Mouse (Mus musculus): ENCODE measurements around the gene Cand2. TPM values are rescaled to one million over a fixed set of nuclear protein-coding genes. Genes with fewer than 3 reads are reported as not detected.
A peak's percentile ranks its signal among the peaks of the same experiment; 100 is the strongest.

Cand2 gene
- polyA plus RNA-seq (2015; fragmentation: Nextera tagmentation; extraction: Ambion mirVana): 3.3 and 4.3 TPM in 2 replicates

DNA sequence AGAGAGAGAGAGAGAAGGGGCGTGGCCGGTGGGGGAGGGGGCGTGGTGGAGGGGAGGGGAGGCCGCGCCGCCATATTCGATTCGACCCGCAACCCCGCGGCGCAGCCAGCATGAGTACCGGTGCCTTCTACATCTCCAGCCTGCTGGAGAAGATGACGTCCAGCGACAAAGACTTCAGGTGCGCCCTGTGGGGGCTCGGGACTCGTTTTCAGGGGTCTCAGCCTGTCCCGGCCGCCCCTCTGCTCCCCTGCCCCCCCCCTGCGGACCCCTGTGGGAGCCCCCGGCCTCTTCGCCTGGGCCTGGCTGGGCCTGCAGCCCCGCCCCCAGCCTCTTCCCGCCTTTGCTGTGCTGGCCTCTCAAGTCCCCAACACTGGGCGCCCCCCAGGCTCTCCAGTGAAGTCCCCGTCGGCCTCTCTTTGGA lies at the start of gene Cand2:
Gene Cand2, plus strand, starts transcription at position 38 of the 421 bp plus-strand sequence.
- no peak within 1 kb of the TSS; the same call in 1 of the 2 replicates for H3K27ac ChIP-seq
- no peaks in the 10 kb centered on the region for H3K36me3 ChIP-seq
- H3K4me1 ChIP-seq (replicated peaks): peaks cover 35% of the 10 kb centered on the region
- no peaks in the 10 kb centered on the region for H3K27me3 ChIP-seq
- H3K4me2 ChIP-seq: peak within 1 kb of the TSS; percentile 87
- DNase-seq: peak; percentile 17
- H3K9me3 ChIP-seq (replicated peaks): no peaks in the 10 kb centered on the region
- WGBS (ENCODE audit: insufficient replicate concordance): under 1% methylated on average over 27 of the region's 28 CpGs
- peak within 1 kb of the TSS; percentile 69 for H3K4me3 ChIP-seq (replicated peaks)
- peak within 1 kb of the TSS; percentile 71 for H3K9ac ChIP-seq
- peak; percentile 65 for ATAC-seq (ENCODE audit: low read depth)

DNA sequence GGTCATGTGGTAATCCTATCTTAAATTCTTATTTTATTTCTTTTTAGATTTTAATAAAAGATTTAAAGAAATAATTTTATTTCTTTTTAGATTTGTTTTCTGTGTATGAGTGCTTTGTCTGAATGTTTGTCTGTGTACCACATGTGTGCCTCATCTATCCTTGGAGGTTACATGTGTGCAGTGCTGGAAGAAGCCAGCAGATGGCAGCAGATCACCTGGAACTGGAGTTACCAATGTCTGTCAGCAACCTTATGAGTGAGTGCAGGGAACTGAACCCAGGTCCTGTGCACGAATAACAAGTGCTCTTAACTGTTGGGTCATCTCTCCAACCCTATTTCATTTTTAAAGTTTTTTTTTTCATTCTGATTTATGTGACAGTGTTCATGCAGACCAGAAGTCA lies 47.2 kb upstream of the Cand2 start:
- no peaks in the 10 kb centered on the region for H3K36me3 ChIP-seq
- H3K9me3 ChIP-seq (replicated peaks): no peaks in the 10 kb centered on the region
- no peak for ATAC-seq (ENCODE audit: low read depth)
- DNase-seq: peak; percentile 47
- no peak overlapping the region for H3K27ac ChIP-seq
- no peak overlapping the region for H3K4me3 ChIP-seq (replicated peaks)
- H3K4me2 ChIP-seq: no peak overlapping the region
- H3K9ac ChIP-seq: no peak overlapping the region
- WGBS (ENCODE audit: insufficient replicate concordance): 64% methylated on average over 1 of the region's 1 CpGs
- no peaks in the 10 kb centered on the region for H3K27me3 ChIP-seq
- 0 out of 2 replicates have a peak, but pooled peaks cover 5% of the 10 kb centered on the region for H3K4me1 ChIP-seq (replicated peaks)

DNA sequence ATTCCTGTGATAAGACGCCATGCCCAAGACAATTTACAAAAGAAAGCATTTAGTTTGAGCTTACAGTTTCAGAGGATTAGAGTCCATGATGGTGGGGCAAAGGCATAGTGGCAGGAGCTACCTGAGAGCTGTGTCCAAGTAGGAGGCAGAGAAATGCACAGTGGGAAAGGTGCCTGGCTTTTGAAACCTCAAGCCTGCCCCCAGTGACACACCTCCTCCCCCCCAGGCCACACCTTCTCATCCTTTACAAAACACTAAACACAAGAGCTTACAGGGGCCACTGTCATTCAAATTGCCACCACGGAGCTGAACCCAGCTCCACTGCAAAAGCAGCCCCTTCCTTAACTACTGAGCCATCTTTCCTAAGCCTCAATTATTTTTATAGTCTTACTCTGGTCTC lies 46.8 kb upstream of the Cand2 start:
- Histone ChIP-seq H3K4me3 (replicated peaks) (no peak overlapping the region), H3K36me3 (no peaks in the 10 kb centered on the region), H3K9ac (no peak overlapping the region), H3K9me3 (replicated peaks) (no peaks in the 10 kb centered on the region), H3K27ac (no peak overlapping the region), H3K4me2 (no peak overlapping the region), H3K27me3 (no peaks in the 10 kb centered on the region), H3K4me1 (replicated peaks) (0 out of 2 replicates have a peak, but pooled peaks cover 4% of the 10 kb centered on the region)
- WGBS (ENCODE audit: insufficient replicate concordance): 54% methylated on average over 2 of the region's 2 CpGs
- DNase-seq (no peak), ATAC-seq (ENCODE audit: low read depth) (no peak)

DNA sequence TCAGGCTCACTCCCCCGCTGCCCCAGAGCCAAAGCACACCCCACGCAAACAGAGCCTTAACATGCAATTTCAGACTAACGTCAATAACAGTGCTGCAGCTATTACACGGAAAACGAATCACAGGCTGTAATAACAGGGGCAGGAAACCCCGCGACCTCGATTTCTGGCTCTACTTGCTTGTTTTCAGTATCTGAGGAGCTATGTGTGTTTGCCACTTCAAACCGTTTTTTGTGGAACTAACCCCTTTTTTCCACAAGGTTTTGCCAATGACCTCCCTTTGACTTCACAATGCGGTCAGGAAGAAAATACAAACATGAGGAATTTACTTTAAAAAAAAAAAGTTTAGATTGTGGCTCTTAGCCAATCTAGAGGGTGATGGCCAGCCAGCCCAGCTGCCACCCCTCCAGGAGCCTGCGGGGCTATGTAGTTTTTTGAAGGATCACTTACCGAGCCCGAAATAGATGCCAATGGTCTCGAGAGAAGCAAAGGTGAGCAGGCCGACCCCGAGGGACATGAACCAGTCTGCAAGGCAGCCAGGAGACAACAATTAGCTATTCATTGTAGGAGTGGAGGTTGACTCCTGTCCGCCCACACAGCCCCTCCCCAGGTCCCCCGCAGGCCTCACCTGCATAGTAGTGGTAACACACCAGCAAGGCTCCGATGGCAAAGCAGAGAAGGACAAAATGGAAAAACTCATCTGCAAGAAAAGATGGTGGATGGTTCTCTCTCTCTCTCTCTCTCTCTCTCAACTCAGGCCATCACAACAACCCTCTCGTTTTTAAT lies 43.6 kb upstream of the Cand2 start:
- DNase-seq (no peak), ATAC-seq (ENCODE audit: low read depth) (no peak)
- Histone ChIP-seq H3K4me3 (replicated peaks) (no peak overlapping the region), H3K9me3 (replicated peaks) (no peaks in the 10 kb centered on the region), H3K27me3 (no peaks in the 10 kb centered on the region), H3K4me2 (no peak overlapping the region), H3K9ac (no peak overlapping the region), H3K36me3 (no peaks in the 10 kb centered on the region), H3K27ac (no peak overlapping the region), H3K4me1 (replicated peaks) (no peaks in the 10 kb centered on the region)
- WGBS (ENCODE audit: insufficient replicate concordance): 74% methylated on average over 20 of the region's 20 CpGs

DNA sequence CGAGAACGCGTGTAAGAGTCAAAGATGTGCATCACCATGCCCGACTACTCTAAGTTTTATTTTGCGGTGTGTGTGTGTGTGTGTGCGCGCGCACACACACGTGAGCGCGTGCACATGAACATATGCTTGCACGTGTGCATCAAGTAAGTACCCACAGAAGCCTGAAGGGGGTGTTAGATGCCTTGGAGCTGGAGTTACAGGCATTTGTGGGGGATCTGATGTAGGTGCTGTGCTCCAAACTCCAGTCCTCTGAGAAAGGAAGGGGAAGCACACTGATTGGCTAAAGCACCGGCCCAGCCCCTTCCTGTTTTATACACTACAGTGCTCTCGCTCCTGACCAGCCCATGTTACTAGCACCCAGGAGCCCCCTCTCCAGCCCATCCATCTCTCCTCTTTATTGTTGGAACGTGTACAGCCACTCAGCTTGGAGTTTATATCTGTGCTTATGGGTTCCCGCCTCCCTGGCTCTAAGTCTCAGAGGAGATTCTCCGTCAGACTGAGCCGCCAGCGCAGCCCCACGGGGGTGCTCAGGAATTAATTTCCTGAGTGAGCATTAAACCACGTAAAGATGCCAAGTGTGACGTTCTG lies 41.9 kb upstream of the Cand2 start:
- no peak for ATAC-seq (ENCODE audit: low read depth)
- no peak for DNase-seq
- Histone ChIP-seq H3K4me2 (no peak overlapping the region), H3K9ac (no peak overlapping the region), H3K4me3 (replicated peaks) (no peak overlapping the region), H3K27me3 (no peaks in the 10 kb centered on the region), H3K27ac (no peak overlapping the region), H3K36me3 (no peaks in the 10 kb centered on the region), H3K9me3 (replicated peaks) (no peaks in the 10 kb centered on the region), H3K4me1 (replicated peaks) (no peaks in the 10 kb centered on the region)
- 80% methylated on average over 22 of the region's 22 CpGs for WGBS (ENCODE audit: insufficient replicate concordance)

DNA sequence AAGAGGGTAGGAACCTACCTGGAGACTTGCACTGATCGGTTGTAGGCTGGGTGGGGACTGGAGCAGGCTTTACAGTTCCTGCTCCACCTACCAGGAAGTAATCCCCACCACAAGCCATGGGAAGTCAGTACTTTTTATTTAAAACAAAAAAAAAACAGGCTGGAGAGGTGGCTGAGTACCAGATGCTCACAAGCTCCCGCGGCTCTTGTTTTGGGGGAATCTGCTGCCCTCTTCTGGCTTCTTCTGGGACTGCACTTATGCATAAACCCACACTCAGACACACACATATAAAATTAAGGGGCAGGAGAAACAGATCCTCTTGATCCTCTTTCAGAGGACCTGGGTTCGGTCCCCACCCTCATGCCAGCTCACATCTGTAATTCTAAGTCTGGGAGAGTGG lies 39.4 kb upstream of the Cand2 start:
- H3K4me3 ChIP-seq (replicated peaks): no peak overlapping the region
- H3K27me3 ChIP-seq: no peaks in the 10 kb centered on the region
- DNase-seq (peak; percentile 13), ATAC-seq (ENCODE audit: low read depth) (no peak)
- H3K4me2 ChIP-seq: no peak overlapping the region
- H3K27ac ChIP-seq: no peak overlapping the region
- H3K4me1 ChIP-seq (replicated peaks): peaks cover 9% of the 10 kb centered on the region; the same call in 1 of the 2 replicates
- no peaks in the 10 kb centered on the region; the same call in 1 of the 2 replicates for H3K36me3 ChIP-seq
- 60% methylated on average over 4 of the region's 4 CpGs for WGBS (ENCODE audit: insufficient replicate concordance)
- H3K9ac ChIP-seq: no peak overlapping the region
- no peaks in the 10 kb centered on the region for H3K9me3 ChIP-seq (replicated peaks)

DNA sequence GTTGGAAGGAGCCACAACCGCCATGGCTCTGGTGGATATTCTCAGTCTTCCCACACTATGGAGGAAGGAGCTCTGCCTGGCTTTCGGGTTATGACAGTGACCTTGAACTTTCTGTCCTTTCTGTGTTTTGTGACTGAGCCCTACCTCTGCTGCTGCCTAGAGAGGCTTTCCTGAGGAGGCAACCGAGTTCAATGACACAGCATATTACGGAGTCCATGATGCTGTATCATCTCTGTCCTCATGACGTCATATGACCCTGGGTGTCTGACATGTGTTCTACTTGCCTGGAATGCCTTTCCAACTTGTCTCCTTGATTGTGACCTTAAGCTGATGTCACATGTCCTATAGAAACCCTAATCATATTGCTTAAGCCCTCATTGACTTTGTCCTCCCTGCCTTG lies 35.3 kb upstream of the Cand2 start:
- no peak overlapping the region for H3K4me2 ChIP-seq
- no peaks in the 10 kb centered on the region for H3K9me3 ChIP-seq (replicated peaks)
- 65% methylated on average over 5 of the region's 5 CpGs for WGBS (ENCODE audit: insufficient replicate concordance)
- no peak overlapping the region for H3K27ac ChIP-seq
- no peak overlapping the region for H3K9ac ChIP-seq
- H3K36me3 ChIP-seq: peaks cover 3% of the 10 kb centered on the region; the same call in 1 of the 2 replicates
- DNase-seq (no peak), ATAC-seq (ENCODE audit: low read depth) (peak; percentile 53)
- no peak overlapping the region for H3K4me3 ChIP-seq (replicated peaks)
- peaks cover 21% of the 10 kb centered on the region for H3K4me1 ChIP-seq (replicated peaks)
- no peaks in the 10 kb centered on the region for H3K27me3 ChIP-seq

DNA sequence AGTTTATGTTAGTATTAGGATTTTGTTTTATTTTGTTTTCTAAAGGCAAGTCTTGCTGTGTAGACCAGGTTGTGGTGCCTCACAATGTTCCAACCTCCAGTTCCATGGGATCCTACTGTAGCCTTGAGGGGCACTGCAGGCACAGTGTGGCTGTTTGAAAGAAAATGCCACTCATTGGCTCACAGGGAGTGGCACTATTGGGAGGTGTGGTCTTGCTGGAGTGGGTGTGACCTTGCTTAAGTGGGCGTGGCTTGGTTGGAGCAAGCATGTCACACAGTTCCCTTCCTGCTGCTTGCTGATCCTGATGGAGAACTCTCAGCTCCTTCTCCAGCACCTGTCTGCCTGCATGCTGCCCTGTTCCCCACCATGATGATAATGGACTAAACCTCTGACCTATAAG lies 30.8 kb upstream of the Cand2 start:
- ATAC-seq (ENCODE audit: low read depth) (peak; percentile 94), DNase-seq (peak; percentile 74)
- H3K4me2 ChIP-seq: no peak overlapping the region
- peaks cover 37% of the 10 kb centered on the region for H3K4me1 ChIP-seq (replicated peaks)
- H3K4me3 ChIP-seq (replicated peaks): no peak overlapping the region
- H3K27ac ChIP-seq: peak overlapping the region; percentile 69
- 5% methylated on average over 1 of the region's 1 CpGs for WGBS (ENCODE audit: insufficient replicate concordance)
- H3K9ac ChIP-seq: no peak overlapping the region
- no peaks in the 10 kb centered on the region for H3K27me3 ChIP-seq
- H3K36me3 ChIP-seq: peaks cover 3% of the 10 kb centered on the region; the same call in 1 of the 2 replicates
- no peaks in the 10 kb centered on the region for H3K9me3 ChIP-seq (replicated peaks)

DNA sequence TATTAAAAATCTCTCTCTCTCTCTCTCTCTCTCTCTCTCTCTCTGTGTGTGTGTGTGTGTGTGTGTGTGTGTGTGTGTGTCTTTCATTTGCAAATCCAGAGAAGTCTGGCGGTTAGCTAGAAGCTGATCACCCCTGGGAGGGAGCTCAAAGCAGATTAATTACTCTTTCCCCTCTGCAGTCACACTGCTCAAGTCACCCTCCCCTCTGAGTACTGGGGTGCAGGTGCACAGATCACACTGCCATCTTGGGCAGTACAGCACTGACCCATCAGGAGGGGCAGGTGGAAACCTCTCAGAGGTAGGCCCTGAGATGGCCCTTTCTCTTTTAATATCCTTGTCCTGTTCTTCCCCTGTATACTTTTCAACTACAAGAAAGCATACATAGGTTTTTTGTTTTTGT lies 28.0 kb upstream of the Cand2 start:
- Histone ChIP-seq H3K27ac (no peak overlapping the region), H3K4me2 (no peak overlapping the region), H3K4me1 (replicated peaks) (peaks cover 29% of the 10 kb centered on the region), H3K27me3 (no peaks in the 10 kb centered on the region), H3K4me3 (replicated peaks) (no peak overlapping the region), H3K9ac (no peak overlapping the region), H3K9me3 (replicated peaks) (no peaks in the 10 kb centered on the region), H3K36me3 (0 out of 2 replicates have a peak, but pooled peaks cover 3% of the 10 kb centered on the region)
- DNase-seq: no peak
- 88% methylated on average over 1 of the region's 1 CpGs for WGBS (ENCODE audit: insufficient replicate concordance)
- ATAC-seq (ENCODE audit: low read depth): no peak

DNA sequence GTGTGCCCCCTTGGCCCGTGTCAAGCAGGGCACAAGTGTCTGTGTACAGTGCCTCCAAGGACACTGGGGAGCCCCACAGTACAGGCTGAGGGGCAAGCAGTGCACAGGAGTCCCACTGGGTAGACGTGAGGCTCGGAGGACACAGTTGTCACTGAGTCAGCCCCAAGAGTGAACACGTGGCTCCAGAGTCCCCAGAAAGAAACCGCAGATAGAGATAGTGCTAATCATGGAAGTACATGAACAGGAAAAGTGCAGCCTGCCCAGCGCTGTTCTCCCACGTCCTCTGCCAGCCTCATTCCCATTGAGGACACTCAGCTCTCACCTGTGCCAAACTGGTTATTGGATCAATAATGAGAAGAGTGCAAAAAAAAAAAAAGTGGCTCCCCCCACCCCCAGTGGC lies 18.8 kb upstream of the Cand2 start:
- ATAC-seq (ENCODE audit: low read depth) (peak; percentile 79), DNase-seq (peak; percentile 48)
- WGBS (ENCODE audit: insufficient replicate concordance): 18% methylated on average over 7 of the region's 7 CpGs
- Histone ChIP-seq H3K4me2 (peak overlapping the region; percentile 55), H3K27me3 (no peaks in the 10 kb centered on the region), H3K9ac (peak overlapping the region; percentile 51), H3K36me3 (no peaks in the 10 kb centered on the region), H3K4me1 (replicated peaks) (peaks cover 59% of the 10 kb centered on the region), H3K4me3 (replicated peaks) (peak overlapping the region; percentile 14; the same call in 1 of the 2 replicates), H3K9me3 (replicated peaks) (no peaks in the 10 kb centered on the region), H3K27ac (peak overlapping the region; percentile 71)

DNA sequence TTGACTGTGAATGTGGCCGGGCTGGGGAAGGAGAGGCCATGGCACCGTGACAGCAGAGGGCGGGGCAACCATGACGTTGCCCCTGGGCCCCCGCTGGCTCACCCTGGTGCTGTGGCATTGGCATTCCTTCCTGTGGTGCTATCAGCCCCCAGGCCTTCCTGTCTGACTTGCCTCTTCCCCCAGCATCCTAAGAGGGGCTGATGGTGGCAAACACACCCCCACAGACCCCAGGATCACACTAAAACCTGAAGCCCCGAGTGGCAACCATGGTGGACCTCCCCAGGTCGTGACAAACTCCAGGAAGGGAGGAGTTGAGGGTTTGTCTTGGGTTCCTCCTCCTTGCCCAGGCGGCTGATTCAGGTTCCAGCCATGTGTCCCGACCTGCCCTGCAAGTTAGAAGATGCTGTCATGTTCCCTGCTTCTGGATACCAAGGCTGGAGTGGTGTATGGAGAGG lies 15.3 kb upstream of the Cand2 start:
- H3K9me3 ChIP-seq (replicated peaks): no peaks in the 10 kb centered on the region
- H3K4me3 ChIP-seq (replicated peaks): peak overlapping the region; percentile 57
- 11% methylated on average over 9 of the region's 9 CpGs for WGBS (ENCODE audit: insufficient replicate concordance)
- H3K27me3 ChIP-seq: no peaks in the 10 kb centered on the region
- H3K9ac ChIP-seq: peak overlapping the region; percentile 71
- peak overlapping the region; percentile 63 for H3K4me2 ChIP-seq
- H3K4me1 ChIP-seq (replicated peaks): peaks cover 94% of the 10 kb centered on the region
- H3K36me3 ChIP-seq: no peaks in the 10 kb centered on the region
- DNase-seq: peak; percentile 65
- peak; percentile 86 for ATAC-seq (ENCODE audit: low read depth)
- peak overlapping the region; percentile 83 for H3K27ac ChIP-seq

All from liver, embryonic 13.5 days (tissue).